Mouse (Mus musculus): Measurements from ENCODE around the gene Gatc. TPM values are rescaled to one million over a fixed set of nuclear protein-coding genes. Genes with fewer than 3 reads are reported as not detected.

The Gatc gene
- polyA plus RNA-seq, 2 experiments = 23.7 to 29.6 TPM

DNA sequence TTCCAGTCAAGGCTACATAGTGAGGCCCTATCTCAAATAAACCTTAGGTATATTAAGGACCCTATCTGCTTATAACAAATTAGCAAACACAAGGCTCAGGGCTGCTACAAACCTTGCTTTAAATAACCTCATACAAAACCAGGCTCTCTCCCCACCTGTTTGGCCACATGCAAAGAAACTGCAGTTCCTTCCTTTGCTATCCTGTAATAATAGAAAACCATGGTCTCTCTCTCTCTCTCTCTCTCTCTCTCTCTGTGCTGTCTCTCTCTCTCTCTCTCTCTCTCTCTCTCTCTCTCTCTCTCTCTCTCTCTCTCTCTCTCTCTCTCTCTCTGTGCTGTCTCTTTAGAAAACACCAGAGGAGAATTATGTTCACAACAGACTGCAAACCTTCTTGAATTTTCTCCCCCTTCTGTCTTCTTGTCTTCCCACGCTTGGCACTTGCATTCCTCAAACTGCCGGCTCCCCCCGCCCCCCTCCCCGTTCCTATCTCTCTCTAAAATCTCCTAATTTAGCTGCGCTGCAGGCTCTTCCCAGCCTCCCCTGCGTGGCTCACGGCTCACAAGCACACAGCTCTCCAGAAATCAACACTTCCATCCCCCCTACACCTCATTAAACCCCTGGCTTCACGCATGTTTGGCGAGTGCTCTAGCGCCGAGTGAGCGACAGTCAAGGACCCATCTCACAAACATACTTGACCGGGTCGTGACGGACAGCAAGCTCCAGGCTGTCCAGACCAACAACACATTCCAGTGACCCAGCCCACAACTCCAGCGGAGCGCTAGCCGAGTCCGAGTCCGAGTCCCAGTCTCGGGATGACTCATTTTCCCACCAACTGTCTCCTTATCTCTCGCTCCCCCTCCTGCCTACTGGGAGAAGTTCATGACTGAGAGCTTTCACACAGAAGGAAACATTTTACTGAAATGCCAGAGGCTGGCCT, 21.7 kb downstream of the Gatc start:
- Histone ChIP-seq H3K36me3 (ENCODE audit: control insufficient read depth, insufficient read depth, low read length) (no peaks in the 10 kb centered on the region), H3K27me3 (ENCODE audit: control insufficient read depth, insufficient read depth, low read length) (no peaks in the 10 kb centered on the region), H3K27ac (replicated peaks; ENCODE audit: low read depth, low read length) (peak overlapping the region; percentile 61; the same call in 1 of the 2 replicates), H3K9ac (ENCODE audit: low read depth, low read length, severe bottlenecking) (peak overlapping the region; percentile 53), H3K4me2 (replicated peaks; ENCODE audit: low read depth, low read length, severe bottlenecking) (peak overlapping the region; percentile 84), H3K4me1 (ENCODE audit: control insufficient read depth, insufficient read depth, low read length) (peaks cover 33% of the 10 kb centered on the region), H3K9me3 (ENCODE audit: control insufficient read depth, low read length) (no peaks in the 10 kb centered on the region), H3K4me3 (replicated peaks; ENCODE audit: low read length) (peak overlapping the region; percentile 38)
- ATAC-seq (ENCODE audit: low FRiP score, low read depth) (peak; percentile 79), DNase-seq (ENCODE audit: low spot score) (peak; percentile 84)
- WGBS = under 1% methylated on average over 22 of the region's 22 CpGs
- TF ChIP-seq POLR2A (IDR thresholded peaks at IDR 0.05; ENCODE audit: borderline replicate concordance, extremely low read depth, insufficient read depth, insufficient read length) = no peak

DNA sequence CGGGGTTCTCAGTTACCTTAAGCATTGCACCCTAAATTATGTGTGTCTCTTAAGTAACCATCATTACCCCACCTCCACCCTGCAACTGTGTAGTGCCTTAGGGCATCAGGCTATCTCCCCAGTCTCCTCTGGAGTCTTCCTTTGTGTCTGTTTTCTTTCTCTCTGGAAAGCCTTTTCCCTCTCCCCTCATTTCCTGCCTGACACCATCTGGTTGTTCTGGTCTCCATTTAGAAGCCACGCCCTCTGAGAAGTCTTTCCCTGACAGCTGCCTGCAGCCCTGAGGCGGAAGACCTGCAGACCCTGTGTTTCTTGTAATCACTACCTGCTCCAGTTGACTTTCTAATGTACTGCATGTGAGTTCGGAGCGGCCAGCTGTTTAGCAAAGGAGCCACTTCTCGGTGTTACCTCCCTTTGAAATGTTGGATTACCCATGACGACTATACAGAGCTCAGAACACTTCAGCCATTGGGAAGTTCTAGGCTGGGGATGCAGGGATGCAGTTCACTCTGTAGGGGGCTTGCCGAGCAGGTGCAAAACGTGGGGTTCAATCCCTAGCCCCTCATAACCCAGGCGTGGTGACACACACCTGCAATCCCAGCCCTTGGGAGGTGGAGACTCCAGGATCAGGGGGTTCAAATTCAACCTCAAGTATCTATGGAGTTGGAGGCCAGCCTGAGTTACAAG, 23.2 kb downstream of the Gatc start:
- no peaks in the 10 kb centered on the region for H3K27me3 ChIP-seq (ENCODE audit: control insufficient read depth, insufficient read depth, low read length)
- ATAC-seq (ENCODE audit: low FRiP score, low read depth) (peak; percentile 74), DNase-seq (ENCODE audit: low spot score) (peak; percentile 74)
- H3K9me3 ChIP-seq (ENCODE audit: control insufficient read depth, low read length) = no peaks in the 10 kb centered on the region
- no peak overlapping the region; the same call in 1 of the 2 replicates for H3K4me3 ChIP-seq (replicated peaks; ENCODE audit: low read length)
- H3K36me3 ChIP-seq (ENCODE audit: control insufficient read depth, insufficient read depth, low read length) = no peaks in the 10 kb centered on the region
- peaks cover 37% of the 10 kb centered on the region for H3K4me1 ChIP-seq (ENCODE audit: control insufficient read depth, insufficient read depth, low read length)
- no peak overlapping the region for H3K9ac ChIP-seq (ENCODE audit: low read depth, low read length, severe bottlenecking)
- H3K27ac ChIP-seq (replicated peaks; ENCODE audit: low read depth, low read length) = peak overlapping the region; percentile 82
- peak overlapping the region; percentile 10 for H3K4me2 ChIP-seq (replicated peaks; ENCODE audit: low read depth, low read length, severe bottlenecking)
- 1% methylated on average over 10 of the region's 10 CpGs for WGBS
- TF ChIP-seq POLR2A (IDR thresholded peaks at IDR 0.05; ENCODE audit: borderline replicate concordance, extremely low read depth, insufficient read depth, insufficient read length) = no peak

DNA sequence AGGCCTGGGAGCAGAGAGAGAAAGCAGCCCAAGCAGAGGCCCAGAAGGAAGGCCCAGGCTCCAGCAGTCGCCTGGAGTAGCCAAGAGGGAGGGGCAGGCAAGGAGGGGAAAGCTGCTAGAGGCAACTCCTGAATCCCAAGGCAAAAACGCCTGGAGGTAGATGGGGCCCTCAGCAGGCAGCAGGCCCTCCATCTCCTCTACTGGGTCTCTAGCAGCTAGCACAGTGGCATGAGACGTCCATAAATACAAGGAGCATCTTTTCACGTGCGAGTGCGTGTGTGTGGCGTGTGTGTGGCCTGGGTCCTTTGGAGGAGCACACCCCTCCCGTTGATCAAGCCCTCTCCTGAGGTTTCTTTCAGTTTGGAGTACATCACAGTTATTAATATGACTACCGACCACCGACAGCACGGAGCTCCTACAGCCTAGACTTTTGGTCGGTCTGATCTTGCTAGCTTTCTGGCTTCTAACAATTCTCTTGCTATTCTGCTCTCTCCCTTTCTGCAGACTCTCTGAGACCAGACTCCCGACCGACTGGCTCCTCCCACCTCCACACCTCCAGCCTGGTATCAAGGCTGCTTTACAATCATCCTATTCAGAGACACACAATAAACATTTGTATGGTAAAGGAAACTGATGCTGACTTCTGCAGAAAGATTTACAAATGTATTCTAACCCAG, 23.9 kb downstream of the Gatc start:
- Histone ChIP-seq H3K4me1 (ENCODE audit: control insufficient read depth, insufficient read depth, low read length) (peaks cover 37% of the 10 kb centered on the region), H3K4me2 (replicated peaks; ENCODE audit: low read depth, low read length, severe bottlenecking) (peak overlapping the region; percentile 10), H3K4me3 (replicated peaks; ENCODE audit: low read length) (no peak overlapping the region), H3K36me3 (ENCODE audit: control insufficient read depth, insufficient read depth, low read length) (no peaks in the 10 kb centered on the region), H3K9me3 (ENCODE audit: control insufficient read depth, low read length) (no peaks in the 10 kb centered on the region), H3K27me3 (ENCODE audit: control insufficient read depth, insufficient read depth, low read length) (no peaks in the 10 kb centered on the region), H3K9ac (ENCODE audit: low read depth, low read length, severe bottlenecking) (peak overlapping the region; percentile 45), H3K27ac (replicated peaks; ENCODE audit: low read depth, low read length) (peak overlapping the region; percentile 82)
- no peak for TF ChIP-seq POLR2A (IDR thresholded peaks at IDR 0.05; ENCODE audit: borderline replicate concordance, extremely low read depth, insufficient read depth, insufficient read length)
- DNase-seq (ENCODE audit: low spot score) (no peak), ATAC-seq (ENCODE audit: low FRiP score, low read depth) (no peak; the same call in 1 of the 2 replicates)
- 6% methylated on average over 14 of the region's 14 CpGs for WGBS

GRCm38 (mm10) chr5:115313668-115313943, 27.4 kb downstream of the Gatc start:
- 24% methylated on average over 5 of the region's 5 CpGs for WGBS
- ATAC-seq (ENCODE audit: low FRiP score, low read depth) = no peak
- TF ChIP-seq POLR2A (IDR thresholded peaks at IDR 0.05; ENCODE audit: borderline replicate concordance, extremely low read depth, insufficient read depth, insufficient read length) = no peak

More at GRCm38 (mm10) chr5:115313668-115313943, 27.4 kb downstream of the Gatc start:
- Histone ChIP-seq H3K36me3 (ENCODE audit: control insufficient read depth, insufficient read depth, low read length) (no peaks in the 10 kb centered on the region), H3K4me1 (ENCODE audit: control insufficient read depth, insufficient read depth, low read length) (peaks cover 25% of the 10 kb centered on the region), H3K4me3 (replicated peaks; ENCODE audit: low read length) (no peak overlapping the region), H3K4me2 (replicated peaks; ENCODE audit: low read depth, low read length, severe bottlenecking) (no peak overlapping the region), H3K9ac (ENCODE audit: low read depth, low read length, severe bottlenecking) (no peak overlapping the region), H3K27ac (replicated peaks; ENCODE audit: low read depth, low read length) (peak overlapping the region; percentile 33; the same call in 1 of the 2 replicates), H3K9me3 (ENCODE audit: control insufficient read depth, low read length) (no peaks in the 10 kb centered on the region), H3K27me3 (ENCODE audit: control insufficient read depth, insufficient read depth, low read length) (no peaks in the 10 kb centered on the region)
- no peak for DNase-seq (ENCODE audit: low spot score)
